Mouse (Mus musculus) limb, embryonic 13.5 days (tissue): Measurements from ENCODE around the gene Sorbs1. TPM values are rescaled to one million over a fixed set of nuclear protein-coding genes. Genes with fewer than 3 reads are reported as not detected.
A peak's percentile ranks its signal among the peaks of the same experiment; 100 is the strongest.

ENCODE experiments used
- ATAC-seq: fragments of 200-750 bp; cut with Nextera tagmentation; 2 replicates; pipeline ENCODE4 v1.8.0; 2017; ENCODE audit warnings: low read depth, moderate number of reproducible peaks, moderate TSS enrichment; ENCODE audit not compliant: low FRiP score
- H3K27ac ChIP-seq: fragments of 300-500 bp; sonication (generic); 2 replicates; pipeline ENCODE4 v1.5.1; 2015; ENCODE audit warnings: inconsistent platforms, mild to moderate bottlenecking, moderate library complexity
- H3K27me3 ChIP-seq: fragments of 300-500 bp; sonication (generic); 2 replicates; pipeline ENCODE4 v1.6.1; 2015; ENCODE audit warnings: mild to moderate bottlenecking, inconsistent platforms
- H3K36me3 ChIP-seq: fragments of 300-500 bp; sonication (generic); 2 replicates; pipeline ENCODE4 v1.6.1; 2015; ENCODE audit warnings: inconsistent platforms, mild to moderate bottlenecking, moderate library complexity
- H3K4me1 ChIP-seq: fragments of 300-500 bp; sonication (generic); 2 replicates; pipeline ENCODE4 v1.6.1; 2015; ENCODE audit warnings: inconsistent platforms
- H3K4me2 ChIP-seq: fragments of 300-500 bp; sonication (generic); replicated peaks from 2 replicates; pipeline ENCODE4 v1.6.1; 2015; ENCODE audit warnings: inconsistent platforms, mild to moderate bottlenecking, moderate library complexity
- H3K4me3 ChIP-seq: fragments of 300-500 bp; sonication (generic); 2 replicates; pipeline ENCODE4 v1.5.1; 2015; ENCODE audit warnings: moderate library complexity, mild to moderate bottlenecking, inconsistent platforms
- H3K9ac ChIP-seq: fragments of 300-500 bp; sonication (generic); 2 replicates; pipeline ENCODE4 v1.6.1; 2015; ENCODE audit warnings: mild to moderate bottlenecking, inconsistent platforms
- H3K9me3 ChIP-seq: fragments of 300-500 bp; sonication (generic); 2 replicates; pipeline ENCODE4 v1.6.1; 2016; ENCODE audit warnings: inconsistent platforms
- WGBS: fragments of 180-500 bp; shearing (Covaris S2); methylation state at CpG from one replicate; pipeline ENCODE4 v1.1.7; 2015; 5-methylcytosine and 5-hydroxymethylcytosine counted together
- polyA plus RNA-seq: library from polyadenylated mRNA; unstranded; fragments of >200 nt; fragmentation: Nextera tagmentation; extraction: Ambion mirVana; gene quantifications from 2 replicates; pipeline ENCODE4 v1.2.1, GENCODE M21; 2015

Sorbs1 gene
- polyA plus RNA-seq, 1 experiment from 2014 or later: 52.2 TPM

GRCm38 (mm10) chr19:40429572-40429971, 84.0 kb downstream of the Sorbs1 start:
- H3K4me2 ChIP-seq: no peak overlapping the region
- H3K27ac ChIP-seq: no peak overlapping the region
- H3K4me1 ChIP-seq: peaks cover 39% of the 10 kb centered on the region
- 49% methylated on average over 3 of the region's 3 CpGs for WGBS
- H3K9me3 ChIP-seq: no peaks in the 10 kb centered on the region
- 0 out of 2 replicates have a peak, but pooled peaks cover 4% of the 10 kb centered on the region for H3K36me3 ChIP-seq
- no peaks in the 10 kb centered on the region for H3K27me3 ChIP-seq
- no peak for ATAC-seq
- no peak overlapping the region for H3K4me3 ChIP-seq
- no peak overlapping the region for H3K9ac ChIP-seq

GRCm38 (mm10) chr19:40429169-40429568, 84.4 kb downstream of the Sorbs1 start:
- H3K36me3 ChIP-seq: 0 out of 2 replicates have a peak, but pooled peaks cover 4% of the 10 kb centered on the region
- peaks cover 40% of the 10 kb centered on the region for H3K4me1 ChIP-seq
- no peaks in the 10 kb centered on the region for H3K27me3 ChIP-seq
- no peak overlapping the region for H3K9ac ChIP-seq
- H3K27ac ChIP-seq: peak overlapping the region; percentile 22; the same call in 1 of the 2 replicates
- no peak overlapping the region for H3K4me2 ChIP-seq
- no peak overlapping the region for H3K4me3 ChIP-seq
- no peak for ATAC-seq
- no peaks in the 10 kb centered on the region for H3K9me3 ChIP-seq
- WGBS: 88% methylated on average over 3 of the region's 3 CpGs

GRCm38 (mm10) chr19:40426103-40426960, 87.2 kb downstream of the Sorbs1 start:
- 66% methylated on average over 16 of the region's 16 CpGs for WGBS
- no peak overlapping the region; the same call in 1 of the 2 replicates for H3K4me2 ChIP-seq
- H3K4me1 ChIP-seq: peaks cover 37% of the 10 kb centered on the region
- ATAC-seq: peak; percentile 80
- no peaks in the 10 kb centered on the region for H3K9me3 ChIP-seq
- 0 out of 2 replicates have a peak, but pooled peaks cover 4% of the 10 kb centered on the region for H3K36me3 ChIP-seq
- H3K9ac ChIP-seq: no peak overlapping the region
- no peak overlapping the region for H3K4me3 ChIP-seq
- peak overlapping the region; percentile 86 for H3K27ac ChIP-seq
- no peaks in the 10 kb centered on the region for H3K27me3 ChIP-seq

GRCm38 (mm10) chr19:40425326-40425725, 88.3 kb downstream of the Sorbs1 start:
- no peak overlapping the region for H3K9ac ChIP-seq
- 12% methylated on average over 5 of the region's 5 CpGs for WGBS

GRCm38 (mm10) chr19:40421037-40421436, 92.5 kb downstream of the Sorbs1 start:
- no peak for ATAC-seq
- 64% methylated on average over 7 of the region's 7 CpGs for WGBS
- H3K4me1 ChIP-seq: peaks cover 29% of the 10 kb centered on the region
- H3K9ac ChIP-seq: no peak overlapping the region
- H3K27ac ChIP-seq: no peak overlapping the region
- no peak overlapping the region for H3K4me3 ChIP-seq
- no peaks in the 10 kb centered on the region for H3K9me3 ChIP-seq
- H3K36me3 ChIP-seq: no peaks in the 10 kb centered on the region
- no peak overlapping the region for H3K4me2 ChIP-seq
- H3K27me3 ChIP-seq: no peaks in the 10 kb centered on the region

More at GRCm38 (mm10) chr19:40425326-40425725, 88.3 kb downstream of the Sorbs1 start:
- peak overlapping the region; percentile 86 for H3K27ac ChIP-seq
- H3K4me2 ChIP-seq: no peak overlapping the region
- H3K27me3 ChIP-seq: no peaks in the 10 kb centered on the region
- H3K4me3 ChIP-seq: no peak overlapping the region
- H3K9me3 ChIP-seq: no peaks in the 10 kb centered on the region
- peak; percentile 35; the same call in 1 of the 2 replicates for ATAC-seq
- H3K4me1 ChIP-seq: peaks cover 37% of the 10 kb centered on the region
- 0 out of 2 replicates have a peak, but pooled peaks cover 4% of the 10 kb centered on the region for H3K36me3 ChIP-seq

- Histone ChIP-seq H3K36me3 (no peaks in the 10 kb centered on the region), H3K4me2 (no peak overlapping the region), H3K9ac (no peak overlapping the region), H3K4me1 (peaks cover 31% of the 10 kb centered on the region), H3K4me3 (no peak overlapping the region), H3K27me3 (no peaks in the 10 kb centered on the region), H3K9me3 (no peaks in the 10 kb centered on the region), H3K27ac (no peak overlapping the region)
- no peak for ATAC-seq
- 85% methylated on average over 7 of the region's 7 CpGs for WGBS
Observed at GRCm38 (mm10) chr19:40419315-40419714, 94.3 kb downstream of the Sorbs1 start.

GRCm38 (mm10) chr19:40417155-40417821, 96.3 kb downstream of the Sorbs1 start:
- Histone ChIP-seq H3K4me2 (no peak overlapping the region), H3K9ac (no peak overlapping the region), H3K4me3 (no peak overlapping the region), H3K36me3 (no peaks in the 10 kb centered on the region), H3K27me3 (no peaks in the 10 kb centered on the region), H3K9me3 (no peaks in the 10 kb centered on the region), H3K4me1 (peaks cover 46% of the 10 kb centered on the region), H3K27ac (peak overlapping the region; percentile 67)
- no peak for ATAC-seq
- WGBS: 43% methylated on average over 8 of the region's 8 CpGs

- 73% methylated on average over 1 of the region's 1 CpGs for WGBS
- Histone ChIP-seq H3K4me2 (no peak overlapping the region), H3K9me3 (no peaks in the 10 kb centered on the region), H3K4me3 (no peak overlapping the region), H3K4me1 (peaks cover 57% of the 10 kb centered on the region), H3K27ac (no peak overlapping the region), H3K27me3 (no peaks in the 10 kb centered on the region), H3K36me3 (no peaks in the 10 kb centered on the region), H3K9ac (no peak overlapping the region)
- no peak for ATAC-seq
Observed at GRCm38 (mm10) chr19:40415725-40416124, 97.9 kb downstream of the Sorbs1 start.

GRCm38 (mm10) chr19:40414798-40415475, 98.6 kb downstream of the Sorbs1 start:
- Histone ChIP-seq H3K9ac (0 out of 2 replicates have a peak overlapping the region, but pooled peaks have one; percentile 19), H3K27me3 (no peaks in the 10 kb centered on the region), H3K36me3 (no peaks in the 10 kb centered on the region), H3K4me1 (peaks cover 63% of the 10 kb centered on the region), H3K4me3 (no peak overlapping the region), H3K27ac (peak overlapping the region; percentile 90), H3K4me2 (peak overlapping the region; percentile 19; the same call in 1 of the 2 replicates), H3K9me3 (no peaks in the 10 kb centered on the region)
- 25% methylated on average over 11 of the region's 11 CpGs for WGBS
- ATAC-seq: peak; percentile 55

GRCm38 (mm10) chr19:40414386-40414785, 99.2 kb downstream of the Sorbs1 start:
- Histone ChIP-seq H3K27ac (peak overlapping the region; percentile 90; the same call in 1 of the 2 replicates), H3K27me3 (no peaks in the 10 kb centered on the region), H3K36me3 (no peaks in the 10 kb centered on the region), H3K4me1 (peaks cover 68% of the 10 kb centered on the region), H3K4me2 (0 out of 2 replicates have a peak overlapping the region, but pooled peaks have one; percentile 2), H3K9ac (no peak overlapping the region), H3K9me3 (no peaks in the 10 kb centered on the region), H3K4me3 (no peak overlapping the region)
- 34% methylated on average over 6 of the region's 6 CpGs for WGBS
- ATAC-seq: peak; percentile 1; the same call in 1 of the 2 replicates

- Histone ChIP-seq H3K27ac (peak overlapping the region; percentile 73), H3K9ac (no peak overlapping the region), H3K4me1 (peaks cover 61% of the 10 kb centered on the region), H3K27me3 (no peaks in the 10 kb centered on the region), H3K4me2 (no peak overlapping the region), H3K9me3 (no peaks in the 10 kb centered on the region), H3K4me3 (no peak overlapping the region), H3K36me3 (no peaks in the 10 kb centered on the region)
- 51% methylated on average over 6 of the region's 6 CpGs for WGBS
- ATAC-seq: no peak
Observed at GRCm38 (mm10) chr19:40411379-40411813, 102.2 kb downstream of the Sorbs1 start.
